Mouse (Mus musculus): ENCODE results near the gene Slc16a3. TPM values are rescaled to one million over a fixed set of nuclear protein-coding genes. Genes with fewer than 3 reads are reported as not detected.

The Slc16a3 gene
- polyA plus RNA-seq, 1 experiment from 2014 or later: 111 TPM

DNA sequence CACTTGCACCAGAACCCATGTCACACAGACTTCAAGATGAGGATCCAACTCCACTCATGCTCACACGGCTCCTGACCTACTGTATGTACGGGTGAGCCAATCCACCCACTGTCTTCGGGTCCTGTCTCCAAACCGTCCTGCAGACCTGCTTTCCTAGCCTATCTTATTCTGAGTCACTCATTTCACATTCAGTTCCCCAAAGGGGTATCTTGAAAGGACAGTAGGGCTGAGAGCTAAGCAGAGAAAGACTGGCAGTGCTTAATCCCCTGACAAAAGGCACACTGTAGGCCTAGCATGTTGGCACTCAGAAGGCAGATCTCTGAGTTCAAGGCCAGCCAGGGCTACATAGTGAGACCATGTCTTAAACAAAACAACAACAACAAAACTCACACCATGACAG lies 40.1 kb downstream of the Slc16a3 start:
- peak overlapping the region; percentile 92 for H3K4me3 ChIP-seq
- 80% methylated on average over 4 of the region's 4 CpGs for WGBS
- H3K27me3 ChIP-seq (ENCODE audit: insufficient read depth, poor library complexity, severe bottlenecking): no peaks in the 10 kb centered on the region
- no peak for DNase-seq (ENCODE audit: low spot score)
- H3K36me3 ChIP-seq: peaks cover 55% of the 10 kb centered on the region
- no peaks in the 10 kb centered on the region for H3K9me3 ChIP-seq
- no peak overlapping the region for H3K27ac ChIP-seq
- peaks cover 44% of the 10 kb centered on the region for H3K4me1 ChIP-seq (replicated peaks)

DNA sequence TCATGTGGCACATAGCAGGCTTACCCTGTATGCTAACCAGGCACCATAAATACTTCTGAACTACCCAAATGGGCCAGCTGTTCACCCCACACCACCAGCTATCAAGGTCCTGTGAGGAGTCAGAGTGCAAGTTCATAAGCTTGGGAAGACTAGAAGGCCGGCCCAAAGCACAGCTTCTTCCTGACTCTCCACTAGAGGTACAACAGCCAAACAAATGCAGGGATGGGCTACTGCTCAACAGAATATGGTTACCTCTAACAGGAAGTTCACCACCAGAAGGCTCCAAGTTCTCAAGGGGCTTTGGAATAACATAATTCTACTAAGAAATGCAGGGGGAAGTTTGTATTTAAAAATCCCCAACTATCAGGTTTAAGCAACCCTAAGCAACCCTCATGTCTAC lies 41.2 kb downstream of the Slc16a3 start:
- Histone ChIP-seq H3K27ac (peak overlapping the region; percentile 99), H3K9me3 (no peaks in the 10 kb centered on the region), H3K27me3 (ENCODE audit: insufficient read depth, poor library complexity, severe bottlenecking) (no peaks in the 10 kb centered on the region), H3K4me1 (replicated peaks) (peaks cover 47% of the 10 kb centered on the region), H3K36me3 (peaks cover 44% of the 10 kb centered on the region), H3K4me3 (peak overlapping the region; percentile 92)
- WGBS: 39% methylated on average over 1 of the region's 1 CpGs
- no peak for DNase-seq (ENCODE audit: low spot score)

DNA sequence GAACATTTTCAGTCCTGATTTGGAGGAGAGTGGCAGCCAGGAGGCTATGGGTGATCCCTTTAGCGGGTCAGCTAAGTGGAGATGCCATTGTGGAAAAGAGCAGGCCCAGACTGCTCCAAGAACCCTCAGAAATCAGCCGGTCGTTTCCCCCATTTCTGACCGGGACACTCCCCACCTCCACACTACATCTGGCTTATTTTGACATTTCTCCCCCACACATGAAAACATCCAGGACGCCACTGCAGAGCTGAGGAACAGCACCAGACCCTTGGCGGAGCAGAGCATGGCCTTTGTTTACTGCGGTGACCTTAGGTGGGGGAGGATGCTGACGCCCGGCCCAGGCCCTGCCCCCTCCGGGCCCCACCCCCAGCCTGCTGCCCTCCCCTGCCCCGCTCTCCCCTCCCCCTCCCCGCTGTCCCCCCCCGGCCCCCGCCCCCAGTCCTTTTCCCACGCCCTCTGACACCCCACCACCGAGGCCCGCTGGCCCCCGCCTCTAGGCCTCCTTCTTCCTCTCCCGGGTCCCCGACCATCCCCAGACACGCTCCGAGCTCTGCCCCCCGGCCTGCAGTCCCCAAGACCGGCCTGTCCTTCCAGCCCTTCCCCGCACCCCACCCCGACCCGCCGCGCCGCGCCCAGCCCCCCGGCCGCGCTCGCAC lies 42.0 kb downstream of the Slc16a3 start:
- Histone ChIP-seq H3K4me3 (peak overlapping the region; percentile 92), H3K27ac (peak overlapping the region; percentile 99), H3K9me3 (no peaks in the 10 kb centered on the region), H3K36me3 (peaks cover 37% of the 10 kb centered on the region), H3K4me1 (replicated peaks) (peaks cover 48% of the 10 kb centered on the region), H3K27me3 (ENCODE audit: insufficient read depth, poor library complexity, severe bottlenecking) (no peaks in the 10 kb centered on the region)
- WGBS: 1% methylated on average over 27 of the region's 35 CpGs
- peak; percentile 65 for DNase-seq (ENCODE audit: low spot score)

DNA sequence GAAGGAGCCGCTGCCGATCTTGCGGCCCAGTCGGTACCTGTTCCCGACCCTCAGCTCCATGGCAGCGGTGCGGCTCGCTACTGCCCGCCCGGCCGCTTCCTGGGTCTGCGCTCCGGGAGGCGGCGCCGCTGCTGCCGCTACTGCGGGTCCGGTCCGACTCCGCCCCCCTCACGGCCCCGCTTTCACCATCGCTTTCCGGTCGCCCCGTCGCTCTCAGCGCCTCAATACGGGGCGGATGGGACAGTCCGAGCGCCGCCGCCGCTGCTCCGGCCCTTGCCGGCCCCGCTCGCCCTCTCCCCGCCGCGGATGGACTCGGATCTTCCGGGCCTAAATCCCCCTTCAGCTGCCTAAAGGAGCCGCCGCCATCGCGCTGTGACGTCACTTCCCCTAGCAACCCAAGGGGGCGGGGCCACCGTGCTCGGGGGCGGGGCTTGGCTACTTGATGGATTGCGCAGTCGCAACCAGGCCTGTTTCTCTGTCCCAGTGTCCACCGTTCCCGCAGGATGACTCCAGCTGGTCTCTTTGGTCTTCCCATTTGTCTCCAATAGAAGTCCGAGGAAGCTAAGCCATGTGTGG lies 42.8 kb downstream of the Slc16a3 start, which contains the start of gene Csnk1d:
TSS of gene Csnk1d (minus strand) at position 380 of the 576 bp plus-strand sequence.
- Histone ChIP-seq H3K4me3 (peak within 1 kb of the TSS; percentile 92), H3K9me3 (no peaks in the 10 kb centered on the region), H3K27ac (peak within 1 kb of the TSS; percentile 99), H3K27me3 (ENCODE audit: insufficient read depth, poor library complexity, severe bottlenecking) (no peaks in the 10 kb centered on the region), H3K4me1 (replicated peaks) (peaks cover 48% of the 10 kb centered on the region), H3K36me3 (peaks cover 29% of the 10 kb centered on the region)
- DNase-seq (ENCODE audit: low spot score): peak; percentile 99
- under 1% methylated on average over 59 of the region's 59 CpGs for WGBS

DNA sequence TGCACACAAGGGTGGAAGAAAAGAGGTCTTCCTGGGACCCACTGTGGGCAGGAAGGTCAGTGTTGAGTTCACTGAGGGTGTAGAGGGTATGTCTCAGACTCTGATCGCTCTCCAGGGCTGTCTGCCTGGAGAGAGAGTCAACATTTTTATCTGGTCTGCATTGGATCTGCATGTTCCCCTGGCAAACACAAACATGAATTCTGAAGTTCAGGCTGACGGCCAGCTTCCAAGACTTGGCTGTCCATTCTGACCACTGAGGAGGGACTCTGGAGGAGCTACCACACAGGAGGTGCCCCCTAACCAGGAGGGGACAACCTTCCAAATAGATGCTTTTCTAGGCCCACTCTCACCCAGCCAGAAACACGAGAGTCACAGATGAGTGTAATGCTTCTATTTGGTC lies 43.5 kb downstream of the Slc16a3 start:
- no peaks in the 10 kb centered on the region for H3K27me3 ChIP-seq (ENCODE audit: insufficient read depth, poor library complexity, severe bottlenecking)
- H3K4me3 ChIP-seq: peak overlapping the region; percentile 92
- DNase-seq (ENCODE audit: low spot score): no peak
- H3K4me1 ChIP-seq (replicated peaks): peaks cover 48% of the 10 kb centered on the region
- whole genome bisulfite sequencing: 75% methylated on average over 3 of the region's 3 CpGs
- H3K27ac ChIP-seq: peak overlapping the region; percentile 99
- no peaks in the 10 kb centered on the region for H3K9me3 ChIP-seq
- H3K36me3 ChIP-seq: peaks cover 25% of the 10 kb centered on the region

DNA sequence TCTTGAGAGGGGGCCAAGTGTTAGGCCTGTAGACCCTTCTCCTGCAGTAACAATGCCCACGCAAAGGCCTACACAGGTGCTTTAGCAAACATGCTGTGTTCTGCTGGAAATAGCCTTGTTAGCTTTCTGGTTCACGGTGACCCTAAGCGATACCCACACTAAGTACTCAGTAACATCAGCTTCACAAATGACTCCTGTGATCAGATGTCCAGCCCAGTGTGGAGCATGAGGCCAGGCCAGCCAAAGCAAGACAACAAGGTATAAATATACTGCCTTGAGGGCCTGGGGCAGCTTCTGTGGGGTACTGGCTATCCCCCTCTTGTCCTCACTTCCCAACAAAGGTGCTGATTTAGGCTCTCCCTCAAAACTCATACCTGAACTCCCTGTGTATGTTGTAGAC lies 44.8 kb downstream of the Slc16a3 start:
- Histone ChIP-seq H3K4me3 (no peak overlapping the region), H3K4me1 (replicated peaks) (peaks cover 41% of the 10 kb centered on the region), H3K9me3 (no peaks in the 10 kb centered on the region), H3K27ac (no peak overlapping the region), H3K27me3 (ENCODE audit: insufficient read depth, poor library complexity, severe bottlenecking) (no peaks in the 10 kb centered on the region), H3K36me3 (peaks cover 23% of the 10 kb centered on the region; the same call in 1 of the 2 replicates)
- WGBS: 98% methylated on average over 3 of the region's 3 CpGs
- no peak for DNase-seq (ENCODE audit: low spot score)

DNA sequence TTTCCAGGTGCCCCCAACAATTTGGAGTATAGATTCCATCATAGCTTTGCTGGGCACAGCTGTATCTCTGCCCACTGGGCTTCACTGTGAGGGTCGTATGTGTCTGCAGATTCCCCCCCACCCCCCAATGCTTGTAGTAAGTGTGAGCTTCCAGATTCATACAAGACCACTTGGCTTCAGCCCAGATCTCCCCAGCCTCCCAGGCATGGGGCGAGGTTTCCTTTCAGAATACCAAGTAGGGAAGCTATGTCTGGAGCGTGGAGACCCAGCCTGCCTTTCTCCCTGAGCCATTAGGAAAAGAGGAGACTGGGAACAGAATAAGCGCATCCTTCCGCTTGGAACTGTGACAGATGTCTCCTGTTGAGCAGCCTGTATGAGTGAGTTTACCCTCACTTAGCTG lies 45.3 kb downstream of the Slc16a3 start:
- no peak for DNase-seq (ENCODE audit: low spot score)
- H3K4me1 ChIP-seq (replicated peaks): peaks cover 36% of the 10 kb centered on the region
- H3K27ac ChIP-seq: no peak overlapping the region
- H3K9me3 ChIP-seq: no peaks in the 10 kb centered on the region
- H3K36me3 ChIP-seq: peaks cover 18% of the 10 kb centered on the region; the same call in 1 of the 2 replicates
- WGBS: 94% methylated on average over 5 of the region's 5 CpGs
- no peak overlapping the region for H3K4me3 ChIP-seq
- no peaks in the 10 kb centered on the region for H3K27me3 ChIP-seq (ENCODE audit: insufficient read depth, poor library complexity, severe bottlenecking)

DNA sequence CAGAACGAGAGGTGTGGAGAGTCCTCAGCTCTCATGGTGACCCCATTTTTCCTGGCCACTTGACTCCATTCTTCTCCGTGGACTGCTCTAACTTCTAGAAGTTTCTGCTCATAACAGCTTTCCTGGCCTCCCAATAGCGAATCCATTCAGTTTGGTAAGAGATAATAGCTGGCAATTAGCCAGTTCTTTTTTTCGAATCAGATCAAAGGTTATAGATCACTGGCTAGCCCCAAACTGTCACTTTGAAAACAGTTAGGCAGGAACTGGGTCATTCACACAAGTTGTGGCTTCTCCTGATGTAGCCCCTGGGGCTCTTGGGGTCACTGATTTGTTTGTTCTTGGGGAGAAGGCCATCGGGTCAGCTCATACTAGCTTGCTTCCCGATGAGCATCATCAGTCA lies 46.5 kb downstream of the Slc16a3 start:
- H3K9me3 ChIP-seq: no peaks in the 10 kb centered on the region
- H3K4me1 ChIP-seq (replicated peaks): peaks cover 24% of the 10 kb centered on the region
- 84% methylated on average over 6 of the region's 6 CpGs for WGBS
- no peak overlapping the region for H3K4me3 ChIP-seq
- H3K27ac ChIP-seq: no peak overlapping the region
- no peak for DNase-seq (ENCODE audit: low spot score)
- H3K27me3 ChIP-seq (ENCODE audit: insufficient read depth, poor library complexity, severe bottlenecking): no peaks in the 10 kb centered on the region
- peaks cover 23% of the 10 kb centered on the region for H3K36me3 ChIP-seq

DNA sequence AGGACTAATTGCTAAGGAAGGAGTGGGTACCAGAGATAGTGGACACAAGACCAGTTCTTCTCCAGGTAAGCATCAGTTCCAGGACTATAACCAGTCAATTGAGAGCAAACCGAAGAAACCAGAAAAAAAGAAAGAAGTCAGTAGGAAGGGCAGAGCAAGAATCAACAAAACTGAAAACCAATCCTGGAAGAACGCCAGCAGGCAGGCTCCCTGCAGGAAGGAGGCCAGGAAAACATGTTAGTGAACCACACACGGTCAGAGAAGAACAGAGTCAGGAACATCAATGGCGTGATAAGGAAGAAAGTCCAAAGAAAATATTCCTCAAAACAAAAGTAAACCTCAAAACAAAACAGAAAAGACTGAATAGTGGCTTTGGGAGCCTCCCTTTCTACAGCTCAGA lies 53.7 kb downstream of the Slc16a3 start:
- Histone ChIP-seq H3K27ac (no peak overlapping the region), H3K4me1 (replicated peaks) (no peaks in the 10 kb centered on the region), H3K27me3 (ENCODE audit: insufficient read depth, poor library complexity, severe bottlenecking) (no peaks in the 10 kb centered on the region), H3K36me3 (peaks cover 18% of the 10 kb centered on the region), H3K9me3 (no peaks in the 10 kb centered on the region), H3K4me3 (no peak overlapping the region)
- DNase-seq (ENCODE audit: low spot score): no peak
- 74% methylated on average over 4 of the region's 4 CpGs for WGBS

DNA sequence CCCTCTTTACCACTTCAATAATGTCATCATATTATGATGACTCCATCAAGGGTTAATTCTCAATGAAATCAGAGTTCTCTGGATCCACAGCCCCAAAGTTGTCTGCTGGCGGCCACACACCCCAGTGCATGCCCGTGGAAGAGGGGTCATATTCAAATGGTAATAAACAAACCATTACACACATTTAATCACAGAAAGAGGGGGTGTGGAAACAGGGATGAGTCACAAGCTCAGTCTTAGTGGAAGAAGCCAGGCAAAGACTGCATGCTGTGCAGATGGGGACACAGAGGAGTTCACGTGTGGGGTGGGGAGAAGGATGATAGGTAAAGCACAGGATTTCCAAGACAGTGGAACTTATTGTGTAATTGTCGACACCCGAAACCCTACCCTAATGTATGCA lies 56.0 kb downstream of the Slc16a3 start:
- no peaks in the 10 kb centered on the region for H3K9me3 ChIP-seq
- WGBS: 71% methylated on average over 5 of the region's 5 CpGs
- H3K4me3 ChIP-seq: no peak overlapping the region
- peaks cover 2% of the 10 kb centered on the region for H3K36me3 ChIP-seq
- DNase-seq (ENCODE audit: low spot score): no peak
- H3K27ac ChIP-seq: no peak overlapping the region
- no peaks in the 10 kb centered on the region for H3K4me1 ChIP-seq (replicated peaks)
- no peaks in the 10 kb centered on the region for H3K27me3 ChIP-seq (ENCODE audit: insufficient read depth, poor library complexity, severe bottlenecking)

DNA sequence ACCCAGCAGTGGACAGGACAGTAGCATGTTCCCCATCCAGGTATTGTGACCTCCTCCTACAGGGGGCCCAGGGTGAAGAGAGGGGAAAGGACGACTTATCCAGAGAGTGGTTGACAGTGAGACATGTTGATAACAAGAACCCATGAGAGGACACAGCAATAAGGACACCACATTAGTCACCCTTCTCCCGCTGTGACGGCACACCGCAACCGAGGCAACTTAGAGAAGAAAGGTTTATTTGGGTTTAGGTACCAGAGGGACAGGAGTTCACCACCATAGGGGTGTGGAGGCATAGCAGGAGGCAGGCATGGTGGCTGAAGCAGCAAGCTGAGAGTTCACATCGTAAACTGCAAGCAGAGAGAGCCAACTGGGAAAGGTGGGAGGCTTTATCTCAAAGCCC lies 57.9 kb downstream of the Slc16a3 start:
- H3K27ac ChIP-seq: no peak overlapping the region
- no peaks in the 10 kb centered on the region for H3K36me3 ChIP-seq
- H3K4me1 ChIP-seq (replicated peaks): no peaks in the 10 kb centered on the region
- H3K27me3 ChIP-seq (ENCODE audit: insufficient read depth, poor library complexity, severe bottlenecking): no peaks in the 10 kb centered on the region
- H3K9me3 ChIP-seq: no peaks in the 10 kb centered on the region
- H3K4me3 ChIP-seq: no peak overlapping the region
- DNase-seq (ENCODE audit: low spot score): no peak
- WGBS: 77% methylated on average over 6 of the region's 6 CpGs

DNA sequence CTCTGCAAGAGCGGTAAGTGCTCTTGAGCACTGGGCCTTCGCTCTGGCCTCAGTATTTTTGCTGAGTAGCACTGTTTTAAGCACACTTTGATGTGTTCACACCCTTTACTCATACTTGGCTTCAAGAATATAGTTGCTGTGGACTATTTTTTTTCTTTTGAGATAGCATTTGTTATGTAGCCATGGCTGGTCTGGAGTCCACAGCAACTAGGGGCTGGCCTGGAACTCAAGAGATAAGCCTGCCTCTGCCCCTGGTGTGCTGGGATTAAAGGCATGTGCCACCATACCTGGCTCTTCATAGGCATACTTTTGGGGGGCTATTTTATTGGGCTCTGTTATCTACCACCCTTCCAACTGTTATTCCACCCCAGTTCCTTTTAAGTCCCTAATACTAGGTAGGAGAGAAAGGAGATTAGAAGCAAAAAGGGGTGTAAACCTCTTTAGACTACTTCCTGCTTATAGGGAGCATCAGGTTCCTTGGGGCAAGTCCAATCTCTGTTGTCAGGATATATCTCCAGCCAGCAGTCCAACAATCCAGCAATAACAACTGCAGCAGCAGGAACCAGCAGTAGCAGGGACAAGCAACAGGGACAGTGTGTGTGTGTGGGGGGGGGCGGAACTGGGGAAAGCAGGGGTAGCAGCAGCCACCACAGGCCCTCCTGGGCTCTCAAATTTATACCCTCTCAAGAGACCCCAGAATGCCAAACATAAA lies 61.9 kb downstream of the Slc16a3 start:
- no peaks in the 10 kb centered on the region for H3K9me3 ChIP-seq
- DNase-seq (ENCODE audit: low spot score): no peak
- no peaks in the 10 kb centered on the region for H3K27me3 ChIP-seq (ENCODE audit: insufficient read depth, poor library complexity, severe bottlenecking)
- H3K27ac ChIP-seq: no peak overlapping the region
- 90% methylated on average over 3 of the region's 3 CpGs for WGBS
- H3K36me3 ChIP-seq: no peaks in the 10 kb centered on the region
- peaks cover 4% of the 10 kb centered on the region; the same call in 1 of the 2 replicates for H3K4me1 ChIP-seq (replicated peaks)
- no peak overlapping the region for H3K4me3 ChIP-seq

Measured in hindbrain, embryonic 10.5 days (tissue).